Mouse (Mus musculus): ENCODE results near the gene Ss18l1. TPM values are rescaled to one million over a fixed set of nuclear protein-coding genes. Genes with fewer than 3 reads are reported as not detected.

Ss18l1 gene
- polyA plus RNA-seq, 1 experiment from 2014 or later: 61.4 TPM

- WGBS: under 1% methylated on average over 65 of the region's 66 CpGs
- Histone ChIP-seq H3K4me3 (replicated peaks; ENCODE audit: low read depth, low read length) (peak overlapping the region; percentile 97), H3K9me3 (ENCODE audit: control insufficient read depth, low read length) (no peaks in the 10 kb centered on the region), H3K4me1 (ENCODE audit: control insufficient read depth, insufficient read depth, low read length) (peaks cover 30% of the 10 kb centered on the region), H3K36me3 (ENCODE audit: control insufficient read depth, insufficient read depth, low read length) (peaks cover 12% of the 10 kb centered on the region), H3K4me2 (ENCODE audit: low read length) (peak overlapping the region; percentile 85), H3K9ac (replicated peaks; ENCODE audit: low read length) (peak overlapping the region; percentile 93), H3K27me3 (ENCODE audit: control insufficient read depth, insufficient read depth, low read length) (no peaks in the 10 kb centered on the region), H3K27ac (replicated peaks; ENCODE audit: low read depth, low read length) (peak overlapping the region; percentile 99)
- ATAC-seq (ENCODE audit: low FRiP score, low TSS enrichment) (peak; percentile 73), DNase-seq (peak; percentile 87)
Observed at GRCm38 (mm10) chr2:180042858-180043515, 678 bp downstream of the Ss18l1 start.

GRCm38 (mm10) chr2:180045283-180045682, 3.0 kb downstream of the Ss18l1 start:
- ATAC-seq (ENCODE audit: low FRiP score, low TSS enrichment) (no peak), DNase-seq (peak; percentile 80)
- WGBS: 55% methylated on average over 4 of the region's 4 CpGs
- Histone ChIP-seq H3K4me1 (ENCODE audit: control insufficient read depth, insufficient read depth, low read length) (peaks cover 27% of the 10 kb centered on the region), H3K27ac (replicated peaks; ENCODE audit: low read depth, low read length) (no peak overlapping the region), H3K36me3 (ENCODE audit: control insufficient read depth, insufficient read depth, low read length) (no peaks in the 10 kb centered on the region), H3K9ac (replicated peaks; ENCODE audit: low read length) (no peak overlapping the region), H3K27me3 (ENCODE audit: control insufficient read depth, insufficient read depth, low read length) (no peaks in the 10 kb centered on the region), H3K9me3 (ENCODE audit: control insufficient read depth, low read length) (no peaks in the 10 kb centered on the region), H3K4me3 (replicated peaks; ENCODE audit: low read depth, low read length) (no peak overlapping the region), H3K4me2 (ENCODE audit: low read length) (no peak overlapping the region)

- peaks cover 5% of the 10 kb centered on the region for H3K36me3 ChIP-seq (ENCODE audit: control insufficient read depth, insufficient read depth, low read length)
- H3K4me3 ChIP-seq (replicated peaks; ENCODE audit: low read depth, low read length): no peak overlapping the region
- no peaks in the 10 kb centered on the region for H3K27me3 ChIP-seq (ENCODE audit: control insufficient read depth, insufficient read depth, low read length)
- peaks cover 15% of the 10 kb centered on the region for H3K4me1 ChIP-seq (ENCODE audit: control insufficient read depth, insufficient read depth, low read length)
- DNase-seq: no peak
- H3K9me3 ChIP-seq (ENCODE audit: control insufficient read depth, low read length): no peaks in the 10 kb centered on the region
- H3K27ac ChIP-seq (replicated peaks; ENCODE audit: low read depth, low read length): no peak overlapping the region
- no peak for ATAC-seq (ENCODE audit: low FRiP score, low TSS enrichment)
- no peak overlapping the region for H3K9ac ChIP-seq (replicated peaks; ENCODE audit: low read length)
- WGBS: 93% methylated on average over 3 of the region's 3 CpGs
- H3K4me2 ChIP-seq (ENCODE audit: low read length): no peak overlapping the region
Observed at GRCm38 (mm10) chr2:180047580-180047979, 5.3 kb downstream of the Ss18l1 start.

GRCm38 (mm10) chr2:180047980-180048635, 5.8 kb downstream of the Ss18l1 start:
- ATAC-seq (ENCODE audit: low FRiP score, low TSS enrichment): no peak
- Histone ChIP-seq H3K27ac (replicated peaks; ENCODE audit: low read depth, low read length) (no peak overlapping the region), H3K9ac (replicated peaks; ENCODE audit: low read length) (no peak overlapping the region), H3K9me3 (ENCODE audit: control insufficient read depth, low read length) (no peaks in the 10 kb centered on the region), H3K4me2 (ENCODE audit: low read length) (no peak overlapping the region), H3K36me3 (ENCODE audit: control insufficient read depth, insufficient read depth, low read length) (peaks cover 10% of the 10 kb centered on the region), H3K4me3 (replicated peaks; ENCODE audit: low read depth, low read length) (no peak overlapping the region), H3K4me1 (ENCODE audit: control insufficient read depth, insufficient read depth, low read length) (peaks cover 15% of the 10 kb centered on the region), H3K27me3 (ENCODE audit: control insufficient read depth, insufficient read depth, low read length) (no peaks in the 10 kb centered on the region)
- DNase-seq: no peak
- WGBS: 95% methylated on average over 18 of the region's 18 CpGs

- no peaks in the 10 kb centered on the region for H3K9me3 ChIP-seq (ENCODE audit: control insufficient read depth, low read length)
- no peaks in the 10 kb centered on the region for H3K4me1 ChIP-seq (ENCODE audit: control insufficient read depth, insufficient read depth, low read length)
- peak; percentile 87 for DNase-seq
- ATAC-seq (ENCODE audit: low FRiP score, low TSS enrichment): peak; percentile 51; the same call in 1 of the 2 replicates
- H3K4me2 ChIP-seq (ENCODE audit: low read length): no peak overlapping the region
- H3K4me3 ChIP-seq (replicated peaks; ENCODE audit: low read depth, low read length): no peak overlapping the region
- no peak overlapping the region for H3K27ac ChIP-seq (replicated peaks; ENCODE audit: low read depth, low read length)
- 24% methylated on average over 5 of the region's 5 CpGs for WGBS
- peaks cover 39% of the 10 kb centered on the region for H3K36me3 ChIP-seq (ENCODE audit: control insufficient read depth, insufficient read depth, low read length)
- no peak overlapping the region for H3K9ac ChIP-seq (replicated peaks; ENCODE audit: low read length)
- H3K27me3 ChIP-seq (ENCODE audit: control insufficient read depth, insufficient read depth, low read length): no peaks in the 10 kb centered on the region
Observed at GRCm38 (mm10) chr2:180050986-180051385, 8.7 kb downstream of the Ss18l1 start.

- H3K4me3 ChIP-seq (replicated peaks; ENCODE audit: low read depth, low read length): no peak overlapping the region
- H3K9ac ChIP-seq (replicated peaks; ENCODE audit: low read length): no peak overlapping the region
- H3K4me2 ChIP-seq (ENCODE audit: low read length): no peak overlapping the region
- no peak; the same call in 1 of the 2 replicates for ATAC-seq (ENCODE audit: low FRiP score, low TSS enrichment)
- H3K4me1 ChIP-seq (ENCODE audit: control insufficient read depth, insufficient read depth, low read length): no peaks in the 10 kb centered on the region
- no peak for DNase-seq
- H3K36me3 ChIP-seq (ENCODE audit: control insufficient read depth, insufficient read depth, low read length): peaks cover 50% of the 10 kb centered on the region
- no peak overlapping the region for H3K27ac ChIP-seq (replicated peaks; ENCODE audit: low read depth, low read length)
- H3K27me3 ChIP-seq (ENCODE audit: control insufficient read depth, insufficient read depth, low read length): no peaks in the 10 kb centered on the region
- H3K9me3 ChIP-seq (ENCODE audit: control insufficient read depth, low read length): no peaks in the 10 kb centered on the region
- 92% methylated on average over 14 of the region's 14 CpGs for WGBS
Observed at GRCm38 (mm10) chr2:180051986-180052733, 9.9 kb downstream of the Ss18l1 start.

GRCm38 (mm10) chr2:180053001-180053400, 10.7 kb downstream of the Ss18l1 start:
- Histone ChIP-seq H3K4me3 (replicated peaks; ENCODE audit: low read depth, low read length) (no peak overlapping the region), H3K27ac (replicated peaks; ENCODE audit: low read depth, low read length) (no peak overlapping the region), H3K9me3 (ENCODE audit: control insufficient read depth, low read length) (no peaks in the 10 kb centered on the region), H3K27me3 (ENCODE audit: control insufficient read depth, insufficient read depth, low read length) (no peaks in the 10 kb centered on the region), H3K9ac (replicated peaks; ENCODE audit: low read length) (no peak overlapping the region), H3K36me3 (ENCODE audit: control insufficient read depth, insufficient read depth, low read length) (peaks cover 59% of the 10 kb centered on the region), H3K4me2 (ENCODE audit: low read length) (no peak overlapping the region), H3K4me1 (ENCODE audit: control insufficient read depth, insufficient read depth, low read length) (no peaks in the 10 kb centered on the region)
- 98% methylated on average over 9 of the region's 9 CpGs for WGBS
- DNase-seq (no peak), ATAC-seq (ENCODE audit: low FRiP score, low TSS enrichment) (no peak)

- no peak overlapping the region for H3K27ac ChIP-seq (replicated peaks; ENCODE audit: low read depth, low read length)
- H3K27me3 ChIP-seq (ENCODE audit: control insufficient read depth, insufficient read depth, low read length): no peaks in the 10 kb centered on the region
- DNase-seq (no peak), ATAC-seq (ENCODE audit: low FRiP score, low TSS enrichment) (no peak)
- 98% methylated on average over 11 of the region's 11 CpGs for WGBS
- no peak overlapping the region for H3K9ac ChIP-seq (replicated peaks; ENCODE audit: low read length)
- H3K4me2 ChIP-seq (ENCODE audit: low read length): no peak overlapping the region
- H3K36me3 ChIP-seq (ENCODE audit: control insufficient read depth, insufficient read depth, low read length): peaks cover 74% of the 10 kb centered on the region
- H3K4me1 ChIP-seq (ENCODE audit: control insufficient read depth, insufficient read depth, low read length): no peaks in the 10 kb centered on the region
- H3K9me3 ChIP-seq (ENCODE audit: control insufficient read depth, low read length): no peaks in the 10 kb centered on the region
- no peak overlapping the region for H3K4me3 ChIP-seq (replicated peaks; ENCODE audit: low read depth, low read length)
Observed at GRCm38 (mm10) chr2:180063338-180064131, 21.2 kb downstream of the Ss18l1 start.
